Mouse (Mus musculus): ENCODE measurements at regions not wholly inside any gene's neighbourhood (a gene's known extent, or its start where the extent isn't known, plus 50 kb on each side); places are given as distances from the start of the nearest gene placed in this dataset.
"Not testable (repeated sequence)": the region's sequence is repeated elsewhere in the genome, so short reads cannot be mapped to it uniquely, and the experiment has no call there.

DNA sequence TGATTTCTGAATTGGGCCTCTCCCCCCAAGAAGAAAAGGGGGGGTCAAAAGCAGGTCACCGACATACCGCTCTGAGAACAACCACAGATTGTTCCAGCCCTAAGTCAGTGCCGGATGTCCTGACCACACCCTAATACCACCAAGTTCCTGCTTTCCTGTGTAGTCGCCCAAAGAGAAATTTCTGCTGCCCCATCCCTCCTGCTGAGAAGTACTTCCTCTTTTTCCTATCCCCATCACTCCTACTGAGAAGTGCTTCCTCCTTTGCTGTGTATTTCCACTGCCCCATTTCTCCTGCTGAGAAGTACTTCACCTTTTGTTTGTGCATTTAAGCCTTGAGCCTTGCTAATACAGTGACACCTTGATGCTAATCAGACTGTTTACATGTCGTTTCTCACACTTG is 1160.4 kb downstream of the A830018L16Rik start:
- DNase-seq: no peak

DNA sequence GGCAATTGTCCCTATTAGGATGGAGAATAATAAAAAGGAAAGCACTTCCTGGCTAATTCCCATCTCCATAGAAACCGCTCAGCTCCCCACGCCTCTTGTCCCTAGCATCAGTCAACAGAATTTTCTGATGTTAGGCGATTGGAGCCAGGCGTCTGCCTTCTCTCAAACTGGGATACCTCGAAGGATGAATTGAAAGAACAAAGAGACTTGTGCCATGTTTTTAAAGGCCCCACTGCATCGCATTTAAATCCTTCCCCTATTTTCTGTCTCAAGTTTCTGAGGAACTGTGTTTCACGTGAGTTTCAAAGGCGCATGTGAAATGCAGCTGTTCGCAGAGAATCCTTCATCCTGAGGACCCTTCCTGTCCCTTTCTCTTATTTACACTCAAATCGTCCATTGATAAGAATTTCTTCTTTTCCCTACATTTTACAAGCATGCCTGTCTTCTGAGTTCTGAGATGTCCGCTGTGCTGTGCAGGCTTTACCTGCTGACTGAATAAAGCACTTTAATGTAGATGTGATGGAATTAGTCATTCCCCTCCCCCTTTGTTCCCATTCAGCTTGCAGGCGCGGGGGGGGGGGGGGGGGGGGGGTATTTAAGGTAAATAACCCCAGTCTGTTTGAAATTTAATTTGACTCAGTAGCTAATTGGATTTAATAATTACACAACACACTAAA is 1163.3 kb downstream of the A830018L16Rik start:
- no peak for DNase-seq

DNA sequence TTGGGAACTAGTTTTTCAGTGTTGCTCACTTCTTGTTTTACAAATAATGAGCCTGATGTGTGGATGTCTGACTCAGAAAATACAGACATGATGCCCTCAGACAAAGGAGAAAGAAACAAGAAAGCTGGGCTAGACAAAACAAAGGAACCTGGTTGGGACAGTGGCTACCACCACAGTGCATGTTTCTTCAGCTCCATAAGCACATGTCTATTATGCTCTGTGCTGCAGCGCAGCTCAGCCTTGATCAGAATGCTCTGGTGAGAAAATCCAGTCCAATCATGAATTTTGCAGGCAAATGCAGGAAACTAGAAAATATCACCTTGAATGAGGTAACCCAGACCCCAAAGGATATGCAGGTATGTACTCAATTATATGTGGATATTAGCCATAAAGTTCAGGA is 1164.1 kb downstream of the A830018L16Rik start:
- DNase-seq: no peak

DNA sequence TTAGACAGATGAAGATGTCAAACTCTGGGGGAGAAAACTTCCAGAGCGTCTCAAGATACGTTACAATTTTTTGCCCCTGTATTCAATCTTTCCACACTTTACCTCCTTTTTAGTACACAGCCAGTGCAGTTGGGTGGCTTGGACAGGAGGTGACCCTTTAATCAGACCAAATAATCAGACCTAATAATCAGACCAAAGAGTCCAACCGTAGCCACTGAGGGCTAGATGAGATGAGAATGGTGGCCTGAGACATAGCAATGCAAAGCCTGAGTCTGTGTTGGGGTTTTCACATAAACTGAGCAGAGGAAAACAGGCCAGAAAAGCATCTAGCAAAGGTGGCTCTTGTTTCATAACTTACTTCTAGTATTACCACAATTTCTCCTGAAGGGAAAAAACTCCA is 1169.1 kb downstream of the A830018L16Rik start:
- DNase-seq: no peak

DNA sequence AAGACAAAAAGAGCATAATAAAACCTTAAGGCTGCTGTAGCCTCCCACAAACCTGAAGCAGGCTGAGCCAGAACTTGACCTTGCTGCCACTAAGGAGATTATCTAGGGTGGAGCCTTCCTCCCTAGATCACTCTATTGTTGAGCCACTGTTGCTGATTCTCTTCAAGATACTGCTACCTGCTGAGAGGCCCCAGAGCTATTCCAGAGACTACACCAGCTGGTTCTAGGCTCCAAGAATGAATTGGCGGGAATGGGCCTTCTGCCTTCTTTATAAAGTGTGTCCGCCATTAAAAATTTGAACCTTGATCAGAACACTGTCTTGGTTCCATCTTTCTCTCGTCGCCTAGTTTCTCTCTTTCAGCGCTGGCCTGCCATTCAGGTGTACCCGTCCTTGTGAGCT is 1173.1 kb downstream of the A830018L16Rik start:
- not testable (repeated sequence) for DNase-seq

DNA sequence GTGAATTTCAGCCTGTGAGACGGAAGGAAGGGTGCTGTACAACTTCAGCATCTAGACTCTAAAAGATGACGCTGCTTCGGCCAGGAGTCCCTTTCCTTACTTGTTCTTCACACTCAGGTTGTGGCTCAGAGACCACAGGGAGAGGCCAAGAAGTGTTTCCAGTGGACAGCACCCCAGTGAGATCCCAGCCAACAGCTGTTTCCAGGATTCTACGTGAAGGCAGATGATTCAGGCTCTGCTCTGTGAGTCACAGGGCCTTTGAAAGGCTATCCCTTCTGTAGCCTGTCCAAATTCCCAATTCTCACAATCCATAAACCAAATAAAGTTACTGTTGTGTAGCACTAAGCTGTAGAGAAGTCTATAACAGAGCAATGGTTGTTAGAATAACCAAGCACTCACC is 1198.2 kb downstream of the A830018L16Rik start:
- no peak for DNase-seq

DNA sequence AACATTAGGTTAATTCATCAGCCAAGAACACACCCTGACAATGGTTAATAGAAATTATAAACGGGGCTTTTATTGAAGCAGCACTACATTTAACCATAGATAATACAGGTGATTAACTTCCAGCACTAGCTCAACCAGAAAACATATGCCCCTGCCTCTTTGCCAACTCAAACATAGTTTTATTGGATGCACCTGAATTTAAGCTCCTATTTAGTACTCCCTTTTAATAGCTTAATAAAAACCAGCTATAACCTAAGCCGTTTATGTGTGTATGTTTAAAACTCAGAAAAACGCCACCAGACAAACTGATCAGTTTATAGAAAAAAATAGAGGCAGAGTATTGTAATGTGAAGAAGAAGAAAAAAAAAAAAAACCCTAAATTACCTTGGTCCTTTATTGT is 1201.4 kb downstream of the A830018L16Rik start:
- no peak for DNase-seq

DNA sequence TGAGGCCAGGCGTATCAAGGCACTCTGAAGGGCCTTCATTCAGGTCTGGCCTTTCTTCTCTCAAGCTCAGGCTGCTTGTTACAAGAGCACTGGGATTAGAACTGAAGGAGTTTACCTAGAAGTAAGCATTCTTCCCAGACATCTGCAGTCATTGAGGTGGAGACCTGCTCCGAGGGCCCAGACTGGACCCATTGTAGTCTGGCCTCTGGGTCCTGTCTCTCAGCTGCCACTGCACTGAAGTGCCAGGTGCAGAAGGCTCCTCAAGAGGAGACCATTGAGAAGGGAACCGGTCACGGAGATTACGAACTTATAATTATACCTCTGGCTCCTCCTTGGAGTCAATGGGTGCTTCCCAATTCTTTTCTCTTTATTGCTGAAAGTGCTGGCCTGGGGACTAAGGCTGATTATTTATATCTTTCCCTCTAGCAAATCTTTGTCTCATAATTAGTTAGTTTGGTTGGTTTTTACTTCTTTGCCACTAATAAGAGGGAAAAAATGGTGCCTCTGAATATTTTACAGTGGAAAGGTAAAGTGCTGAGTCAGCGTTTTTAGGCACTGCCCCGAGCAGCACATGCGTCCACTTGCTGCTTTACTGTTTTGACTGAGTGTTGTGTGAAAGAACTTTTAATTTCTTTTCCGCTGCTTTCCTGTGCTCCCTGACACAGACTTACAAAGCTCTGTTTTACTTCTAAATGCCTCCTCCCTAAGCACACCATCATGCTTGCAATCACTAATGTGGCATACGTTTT is 1202.0 kb downstream of the A830018L16Rik start:
- DNase-seq: no peak

DNA sequence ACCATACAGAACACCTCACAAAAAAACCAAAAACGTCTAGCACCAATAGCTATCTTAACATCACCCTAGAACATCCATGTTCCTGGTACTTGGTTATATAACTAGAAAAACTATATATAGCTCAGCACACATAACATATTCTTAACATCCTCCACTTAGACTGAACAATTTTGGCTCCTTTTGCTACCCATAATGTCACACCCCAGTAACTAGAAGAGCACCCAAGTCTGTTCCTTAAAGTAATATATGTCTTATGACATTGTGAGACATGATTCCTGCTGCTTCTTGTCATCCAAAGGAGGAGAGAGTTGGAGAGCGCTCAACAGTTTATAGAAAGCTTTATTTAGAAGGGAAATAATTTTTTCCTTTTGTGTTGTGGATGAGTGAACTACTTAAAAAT is 1206.1 kb downstream of the A830018L16Rik start:
- no peak for DNase-seq

DNA sequence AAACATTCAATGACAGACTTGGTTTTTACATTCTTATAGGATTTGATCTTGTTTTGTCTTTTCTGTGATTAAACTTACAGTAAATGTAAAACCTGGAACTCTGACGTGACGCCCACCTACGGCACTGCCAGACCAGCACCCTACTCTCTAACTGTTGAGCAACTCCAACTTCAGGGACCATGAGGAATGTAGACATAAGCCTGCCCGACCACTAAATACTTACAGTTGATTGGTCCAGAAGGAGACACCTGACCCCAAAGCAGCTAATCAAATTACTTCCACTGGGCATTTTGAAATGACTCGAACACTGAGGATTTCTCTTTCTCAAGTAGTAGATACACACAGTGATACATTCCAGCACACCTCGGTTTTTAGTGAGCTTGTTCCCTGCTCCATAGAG is 1206.9 kb downstream of the A830018L16Rik start:
- DNase-seq: peak in 1 of 2 experiments; percentile 33

DNA sequence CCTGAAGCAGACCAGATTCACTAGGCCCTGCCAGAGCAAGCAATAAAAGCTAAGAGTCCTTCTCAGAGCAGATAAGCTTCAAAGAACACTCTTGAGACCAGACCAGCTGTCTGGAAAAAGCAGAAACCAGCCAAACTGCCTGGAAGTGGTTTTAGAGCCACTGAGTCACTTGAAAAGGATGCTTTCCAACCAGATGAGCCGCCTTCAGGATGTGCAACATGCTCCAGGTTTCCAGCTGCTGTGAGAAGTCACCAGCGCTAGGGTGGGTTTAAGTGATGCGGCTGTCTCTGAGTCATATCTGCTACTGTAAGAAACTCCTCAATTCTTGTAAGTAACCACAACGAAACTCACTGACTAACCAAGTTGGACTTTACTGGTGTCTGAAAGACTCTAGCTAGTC is 1209.3 kb downstream of the A830018L16Rik start:
- no peak for DNase-seq

DNA sequence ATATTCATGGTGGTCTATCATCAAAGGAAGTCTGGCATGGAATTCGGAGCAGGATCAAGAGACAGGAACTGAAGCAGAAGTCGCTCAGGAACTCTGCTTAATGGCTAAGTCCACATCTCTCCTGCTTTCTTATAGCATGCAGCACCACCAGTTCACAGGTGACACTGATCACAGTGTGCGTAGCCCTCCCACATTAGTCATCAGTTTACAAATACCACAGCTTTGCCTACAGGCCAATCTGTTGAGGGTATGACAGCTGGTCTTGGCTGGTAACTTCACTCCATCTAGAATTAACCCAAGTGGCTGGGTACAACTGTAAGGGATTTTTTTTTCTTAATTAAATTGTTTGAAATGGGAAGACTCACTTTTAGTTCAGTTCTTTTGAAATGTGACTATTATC is 1219.1 kb downstream of the A830018L16Rik start:
- DNase-seq: no peak

DNA sequence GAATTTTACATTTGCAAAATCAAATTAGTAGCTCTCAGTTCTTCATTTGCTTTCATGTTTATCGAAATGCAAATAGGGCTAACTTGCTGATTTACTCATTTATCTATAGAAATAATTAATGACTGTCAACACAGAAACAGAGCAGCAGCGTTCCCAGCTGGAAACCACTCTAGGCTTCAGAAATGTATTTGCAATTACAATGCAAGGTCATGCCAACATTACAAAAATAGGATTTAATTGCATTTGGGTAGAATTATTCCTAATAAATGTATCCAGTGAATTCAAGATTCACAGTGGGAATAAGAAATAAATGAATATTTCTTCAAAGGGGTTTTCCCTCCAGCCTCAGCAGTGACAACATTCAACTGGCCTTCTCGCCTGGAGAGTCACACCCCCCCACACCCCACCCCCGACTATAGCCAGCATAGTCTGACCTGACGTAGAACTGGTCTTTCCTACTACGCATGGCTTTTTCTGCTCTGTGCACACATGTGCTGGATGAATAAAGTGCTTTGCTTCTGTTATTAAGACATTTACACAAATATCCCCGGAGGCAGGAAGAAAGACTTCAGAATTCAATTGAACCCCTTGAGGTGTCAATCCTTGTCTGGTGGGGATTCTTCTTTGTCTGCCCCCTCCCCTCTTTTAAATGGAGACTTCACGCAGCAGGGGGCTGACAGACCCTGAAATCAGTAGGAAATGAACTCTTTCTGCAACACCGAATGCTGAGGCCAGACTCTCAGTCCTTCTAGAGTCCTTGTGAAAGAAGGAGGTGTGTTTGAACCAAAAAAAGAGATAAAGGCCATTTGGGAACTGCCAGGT is 1222.6 kb downstream of the A830018L16Rik start:
- no peak for DNase-seq

DNA sequence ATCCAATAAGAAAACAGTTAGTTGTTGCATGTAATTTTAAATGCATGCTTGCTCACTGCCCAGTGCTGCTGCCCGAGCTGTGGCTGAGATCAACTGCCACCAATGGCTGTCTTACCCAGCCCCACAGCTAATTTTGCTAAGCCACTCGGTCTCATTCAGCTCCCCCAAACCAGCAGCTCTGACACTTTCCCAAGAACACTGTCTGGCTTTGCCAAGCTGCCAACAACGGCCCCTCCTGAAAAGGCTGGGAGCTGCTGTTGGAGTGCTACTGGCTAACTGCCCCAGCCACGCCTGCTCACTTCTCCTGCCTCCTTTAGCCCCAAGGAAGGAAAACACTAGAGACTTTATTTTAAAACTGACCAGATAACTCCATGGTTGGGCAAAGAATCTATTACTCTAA is 1227.1 kb downstream of the A830018L16Rik start:
- DNase-seq: no peak
